Mouse (Mus musculus) bone marrow macrophage, adult 2 months (primary cell): ENCODE results near the gene Noct.

Experiments
- CTCF ChIP-seq: IDR thresholded peaks from 2 replicates; pipeline ENCODE4 v1.5.1; 2012; ENCODE audit warnings: low read depth, mild to moderate bottlenecking, low read length, moderate library complexity
- POLR2A ChIP-seq: IDR thresholded peaks from 2 replicates; pipeline ENCODE4 v1.6.1; 2012; ENCODE audit warnings: mild to moderate bottlenecking, low read depth, low read length, borderline replicate concordance

- TF ChIP-seq POLR2A (no peak), CTCF (no peak)
Observed at GRCm38 (mm10) chr3:51276421-51277111, 52.3 kb downstream of the Noct start.
